Mouse (Mus musculus) heart, postnatal 0 days (tissue): ENCODE results near the gene 2310039H08Rik.

ENCODE experiments used
- CTCF ChIP-seq: IDR thresholded peaks from 2 replicates; pipeline ENCODE4 v1.5.1; 2016; ENCODE audit warnings: antibody characterized with exemption, control low read depth, low read depth
- EP300 ChIP-seq: IDR thresholded peaks from 2 replicates; pipeline ENCODE4 v1.6.1; 2016; ENCODE audit warnings: antibody characterized with exemption, low read depth

DNA sequence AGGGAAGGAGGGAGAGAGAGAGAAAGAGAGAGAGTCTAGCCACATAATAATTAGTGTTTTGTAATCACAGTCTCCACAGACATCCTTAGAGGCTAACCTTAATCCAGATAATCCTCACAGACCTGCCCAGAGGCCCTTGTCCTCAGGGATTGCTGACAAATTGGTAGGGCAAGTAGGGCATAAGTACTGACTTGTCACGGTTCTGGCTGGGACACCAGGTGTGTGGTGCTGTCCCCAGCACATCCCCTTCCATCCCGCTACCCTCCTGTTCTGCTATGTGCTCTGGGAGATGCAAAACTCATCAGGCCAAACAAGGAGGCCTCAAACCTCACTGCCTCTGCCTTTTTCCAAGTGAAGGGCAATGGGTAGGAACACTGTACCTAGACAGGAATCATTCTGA is 26.9 kb upstream of the 2310039H08Rik start:
- no peak for TF ChIP-seq CTCF
- no peak for TF ChIP-seq EP300
